Mouse (Mus musculus) heart, adult 2 months (tissue): ENCODE measurements around the gene Vwa1.

Experiments
- CTCF ChIP-seq: fragments of 200-600 bp; IDR thresholded peaks from 2 replicates; pipeline ENCODE4 v1.8.1; 2022; ENCODE audit warnings: antibody characterized with exemption, mild to moderate bottlenecking, moderate library complexity
- EP300 ChIP-seq: fragments of 200-500 bp; IDR thresholded peaks from 2 replicates; pipeline ENCODE4 v1.6.1; 2011; ENCODE audit warnings: low read depth, low read length, control low read depth; ENCODE audit not compliant: insufficient read depth
- POLR2A ChIP-seq: fragments of 200-500 bp; IDR thresholded peaks from 2 replicates; pipeline ENCODE4 v1.6.1; 2011; ENCODE audit warnings: mild to moderate bottlenecking, low read depth, low read length, control low read depth; ENCODE audit not compliant: insufficient read depth

DNA sequence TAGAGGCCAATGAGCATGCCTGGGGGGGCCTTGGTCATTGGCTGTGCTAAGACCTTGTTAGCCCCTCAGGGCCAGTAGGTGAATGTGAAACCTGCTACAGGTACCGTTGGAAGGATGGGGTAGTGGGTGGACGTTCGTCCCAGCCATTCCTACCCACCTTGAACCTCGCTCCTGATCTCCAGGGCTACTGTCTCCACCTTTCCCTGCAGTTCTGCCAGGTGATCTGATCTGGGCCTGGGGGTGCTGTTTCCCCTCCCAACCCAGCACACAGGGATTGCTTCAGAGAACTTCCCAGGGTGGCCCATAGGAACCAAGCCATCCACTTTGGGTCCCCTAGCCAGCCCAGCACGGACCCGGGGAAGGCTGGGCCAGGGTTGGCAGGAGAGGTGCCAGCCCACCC, 35.3 kb downstream of the Vwa1 start:
- TF ChIP-seq POLR2A (no peak), CTCF (no peak), EP300 (no peak)
